Mouse (Mus musculus) adrenal gland, adult 18-20 months (tissue): Measurements from ENCODE around the gene Pparg. TPM values are rescaled to one million over a fixed set of nuclear protein-coding genes. Genes with fewer than 3 reads are reported as not detected.

ENCODE experiments used
- DNase-seq, 2 experiments: peaks; one replicate each; pipeline ENCODE4 v3.0.0; 2021 to 2022; ENCODE audit warnings: low spot score in 2 of 2
- total RNA-seq, 2 experiments: library from RNA; stranded (reverse); gene quantifications; 1 replicate in 1 of 2; 2 replicates in 1 of 2; pipeline ENCODE4 v1.2.3; 2021

The Pparg gene
- total RNA-seq, 2 experiments from 2014 or later, result 48.5 to 157 TPM

GRCm38 (mm10) chr6:115452501-115452900, 91.8 kb downstream of the Pparg start:
- no peak for DNase-seq

GRCm38 (mm10) chr6:115462743-115463337, 102.1 kb downstream of the Pparg start:
- DNase-seq, result peak; percentile 53 to 62

- no peak for DNase-seq
Measured at GRCm38 (mm10) chr6:115463338-115463737, 102.6 kb downstream of the Pparg start.

DNA sequence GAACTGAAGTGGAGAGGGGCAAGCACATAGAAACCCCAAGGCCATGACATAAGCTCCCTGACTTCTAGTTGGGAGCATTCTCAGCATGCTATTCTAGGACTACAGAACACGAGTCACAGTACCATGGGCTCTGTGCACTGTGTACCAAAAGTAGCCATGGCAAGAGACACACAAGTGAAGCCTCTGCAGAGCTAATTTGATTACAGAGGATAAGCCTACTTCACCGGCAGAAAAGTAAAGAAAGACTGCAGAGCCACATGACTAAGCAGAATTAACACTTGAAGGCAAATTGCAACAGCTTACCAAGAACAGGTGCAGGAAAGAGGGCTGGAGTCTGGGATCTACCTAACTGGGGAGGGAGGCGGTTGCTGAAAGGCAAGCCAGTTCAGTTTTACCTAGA, 103.9 kb downstream of the Pparg start:
- no peak for DNase-seq

DNA sequence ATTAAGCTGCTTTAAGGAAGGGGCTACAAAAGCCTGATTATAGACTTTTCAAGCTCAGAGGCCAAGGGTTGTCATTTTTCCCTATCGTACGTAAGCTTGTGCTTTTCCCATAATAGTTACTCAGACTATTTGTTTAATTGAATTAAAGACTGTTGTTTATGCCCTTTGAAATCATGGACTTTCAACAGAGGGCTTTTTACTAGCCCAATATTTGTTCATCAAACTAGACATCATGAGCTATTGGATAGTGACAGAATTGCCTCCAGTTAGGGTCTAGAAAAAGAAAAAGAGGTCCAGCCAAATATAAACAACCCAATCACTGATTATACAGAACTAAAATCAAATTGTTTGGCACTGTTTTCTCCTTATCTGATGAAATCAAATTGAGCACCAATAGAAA, 104.7 kb downstream of the Pparg start:
- no peak for DNase-seq

- DNase-seq, result no peak
Measured at GRCm38 (mm10) chr6:115465876-115466275, 105.1 kb downstream of the Pparg start.

DNA sequence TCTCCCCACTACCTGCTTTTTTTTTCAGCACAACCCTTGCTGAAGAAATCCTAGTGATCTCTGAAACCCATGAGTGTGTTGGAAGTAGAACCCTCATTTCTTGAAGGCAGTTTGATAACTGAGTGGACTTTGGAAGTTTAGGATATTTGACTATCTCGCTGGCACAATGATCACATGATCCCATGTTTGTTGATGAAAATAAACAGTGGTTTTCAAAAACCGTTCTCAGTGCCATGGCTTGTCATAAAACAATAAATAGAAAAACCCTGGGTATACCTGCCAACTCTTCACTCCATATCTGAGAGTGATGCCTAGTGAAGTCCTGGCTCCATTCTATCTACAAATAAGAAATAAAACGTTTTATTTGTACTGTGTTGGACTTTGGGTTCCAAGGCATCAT, 105.8 kb downstream of the Pparg start:
- DNase-seq, result no peak

GRCm38 (mm10) chr6:115469666-115470581, 109.2 kb downstream of the Pparg start:
- DNase-seq, result no peak

DNA sequence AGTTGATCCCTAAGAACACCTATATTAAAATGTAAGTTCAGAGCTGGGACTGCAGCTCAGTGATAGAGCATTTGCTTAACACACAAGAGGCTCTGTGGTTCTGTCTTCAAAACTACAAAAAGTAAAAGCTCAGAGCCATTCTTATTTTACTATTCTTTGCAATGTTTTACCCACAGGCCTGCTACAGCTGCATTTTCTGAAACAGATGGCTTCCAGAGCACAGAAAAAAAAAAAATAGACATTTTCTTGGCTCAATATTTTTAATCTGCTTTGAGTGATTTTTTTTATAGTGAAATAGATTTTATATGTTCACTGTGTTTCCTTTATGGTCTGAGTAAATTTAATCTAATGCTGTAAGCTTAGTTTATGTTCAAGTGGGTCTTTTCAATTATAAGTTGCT, 111.2 kb downstream of the Pparg start:
- no peak for DNase-seq

DNA sequence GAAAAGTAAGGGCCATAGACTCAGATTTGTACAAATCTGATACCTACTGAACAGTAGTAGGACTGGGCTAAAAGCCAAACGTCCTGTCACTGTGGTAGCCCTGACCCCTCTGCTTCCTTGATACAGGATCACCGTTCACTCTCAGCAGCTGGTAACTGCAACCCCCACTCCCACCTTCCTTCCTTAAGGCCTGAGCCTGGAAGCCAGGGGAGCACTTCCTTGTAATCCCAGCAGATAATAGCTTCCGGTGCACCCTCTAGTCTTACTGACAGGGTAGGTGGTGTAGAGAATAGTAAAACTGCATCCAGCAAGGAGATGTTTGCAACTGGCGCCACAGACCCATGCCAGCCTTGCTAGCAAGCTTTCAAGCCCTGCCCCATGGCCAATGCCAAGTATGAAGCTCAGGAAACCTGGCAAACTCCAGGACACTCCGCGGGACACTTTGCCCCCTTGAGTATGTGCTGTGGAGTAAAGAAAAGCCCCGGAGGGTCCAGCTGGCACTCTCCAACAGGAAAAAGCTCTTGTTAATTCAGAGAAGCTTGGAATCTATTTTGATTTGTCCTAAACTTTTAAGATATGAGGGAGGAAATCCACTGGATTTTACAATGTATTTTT, 116.4 kb downstream of the Pparg start:
- no peak for DNase-seq

- no peak for DNase-seq
Measured at GRCm38 (mm10) chr6:115479963-115480321, 119.2 kb downstream of the Pparg start.

GRCm38 (mm10) chr6:115480322-115481017, 119.7 kb downstream of the Pparg start:
- DNase-seq, result peak in 1 of 2 experiments; percentile 35

DNA sequence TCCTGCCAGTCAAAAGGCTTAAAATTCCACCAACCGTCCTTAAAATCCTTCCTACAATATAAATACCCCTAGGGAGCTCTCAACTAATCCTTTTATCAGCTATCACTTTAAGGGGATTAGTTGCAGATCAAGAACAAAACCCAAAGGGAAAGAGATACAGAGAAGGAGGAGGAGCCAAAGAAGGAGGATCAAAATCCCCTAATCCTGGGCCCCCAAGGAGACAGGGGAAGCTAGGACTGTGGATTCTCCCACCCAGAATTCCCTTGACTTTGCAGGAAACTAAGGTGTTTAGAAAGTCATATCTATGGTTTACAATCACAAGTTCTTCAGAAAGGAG, 120.2 kb downstream of the Pparg start:
- DNase-seq, result no peak

GRCm38 (mm10) chr6:115481603-115482002, 120.9 kb downstream of the Pparg start:
- DNase-seq, result no peak

DNA sequence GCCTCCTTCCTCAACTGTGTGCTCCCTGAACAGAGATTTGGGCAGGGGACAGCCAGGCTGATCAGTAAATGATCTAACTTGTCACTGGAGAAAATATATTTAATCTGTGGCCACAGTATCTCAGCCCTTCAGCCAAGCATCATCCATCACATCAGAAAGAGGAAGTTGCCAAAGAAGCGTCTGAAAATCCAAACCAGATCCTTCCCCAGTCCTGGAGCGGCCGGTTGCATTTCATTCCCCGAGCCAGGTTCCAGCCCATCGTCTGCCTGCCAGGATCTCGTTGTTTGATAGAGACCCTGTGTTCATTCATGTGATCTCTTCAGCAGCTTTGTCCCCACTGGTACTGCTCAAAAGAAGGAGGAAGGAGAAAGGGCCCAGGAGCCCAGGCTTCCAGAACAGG, 124.9 kb downstream of the Pparg start:
- DNase-seq, result no peak

GRCm38 (mm10) chr6:115489831-115490230, 129.1 kb downstream of the Pparg start:
- DNase-seq, result no peak

DNA sequence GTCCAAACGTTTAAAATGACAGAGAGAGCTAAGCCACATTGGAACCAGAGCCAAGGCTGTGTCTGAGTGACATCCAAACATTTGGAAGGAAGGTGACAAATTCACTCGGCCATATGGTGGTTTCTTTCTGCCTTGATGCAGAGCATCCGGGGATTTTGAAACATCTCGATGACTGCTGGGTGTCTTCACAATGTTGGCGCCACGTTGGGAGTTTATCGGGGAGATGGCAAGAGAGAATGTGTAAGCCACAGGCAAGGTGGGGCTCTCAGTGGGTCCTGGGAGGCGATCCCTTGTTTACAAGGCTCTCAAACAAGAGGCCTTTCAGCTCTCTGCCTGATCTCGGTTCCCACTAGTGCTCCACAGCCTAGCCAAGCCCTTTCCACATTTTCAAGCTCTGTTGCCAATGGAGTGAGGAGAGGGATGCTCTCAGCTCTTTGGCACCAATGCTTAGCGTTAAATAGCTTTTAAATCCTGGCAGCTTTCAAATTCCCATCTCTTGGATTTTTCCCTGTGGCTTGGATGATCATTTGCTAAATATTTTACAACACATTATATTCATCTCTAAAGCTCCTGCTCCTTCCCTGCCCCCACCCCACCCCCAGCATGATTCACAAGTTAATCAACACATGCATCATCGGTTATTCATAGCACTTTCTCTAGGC, 132.3 kb downstream of the Pparg start:
- no peak for DNase-seq

DNA sequence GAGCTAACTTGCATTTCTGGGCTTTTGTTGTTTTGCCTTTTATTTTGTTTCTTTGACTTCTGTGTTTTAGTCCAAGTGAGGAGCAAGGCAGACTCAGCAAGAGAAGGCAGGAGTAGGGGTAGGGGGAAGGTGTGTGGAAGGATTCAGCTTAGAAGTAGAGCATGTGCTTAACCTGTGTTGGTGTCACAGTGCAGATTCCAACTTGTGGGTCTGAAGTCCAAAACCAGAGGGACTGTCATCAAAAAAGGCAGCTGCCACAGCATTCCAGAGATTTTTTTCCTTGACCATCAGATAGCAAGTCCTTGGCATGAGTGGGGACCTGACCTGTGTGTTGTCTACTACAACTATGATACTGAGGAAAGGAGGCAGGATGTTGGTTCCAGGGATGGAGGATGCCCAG, 133.1 kb downstream of the Pparg start:
- DNase-seq, result no peak

- DNase-seq, result no peak
Measured at GRCm38 (mm10) chr6:115499540-115499939, 138.8 kb downstream of the Pparg start.

GRCm38 (mm10) chr6:115500234-115500633, 139.5 kb downstream of the Pparg start:
- DNase-seq, result no peak

GRCm38 (mm10) chr6:115501131-115501530, 140.4 kb downstream of the Pparg start:
- peak; percentile 32 to 36 for DNase-seq
